17 mouse cellular contexts compared by ENCODE assay signal in the genomic region with DNA sequence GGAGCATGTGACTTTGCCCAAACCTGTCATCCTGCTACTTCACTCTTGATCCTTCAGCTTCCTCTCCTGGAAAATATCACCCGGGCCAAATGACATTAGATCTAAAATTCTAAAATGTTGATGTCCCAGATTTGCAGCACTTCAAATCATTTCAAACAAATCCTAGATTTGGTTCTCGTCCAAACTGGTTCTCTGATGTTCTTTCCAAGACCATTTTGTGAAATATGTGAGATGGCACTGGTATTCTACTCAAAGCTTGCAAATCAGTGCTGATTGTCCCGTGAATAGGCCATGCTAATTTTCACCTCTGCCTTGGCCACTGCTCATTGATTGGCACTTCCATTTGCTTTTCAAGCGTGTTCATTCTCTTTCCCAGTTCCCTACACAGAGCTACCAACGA.
"Had no signal": no experiment of that assay in that cellular context is flagged by ENCODE, and none has a peak within 500 bp of the region (broad histone marks: within the 10 kb centered on the region; RNA-seq: fewer than 3 reads in every experiment).

No protein-coding gene starts in this region.

- DNase-seq: gastrocnemius, adult 2 months; gastrocnemius, postnatal 10 days; gastrocnemius, postnatal 25 days; heart, adult 18-20 months; heart, postnatal 10 days; heart, postnatal 4 days; kidney, adult 11 months; kidney, adult 2 months; kidney, adult 9 months; kidney, postnatal 14 days; kidney, postnatal 36 days; layer of hippocampus, adult 9-11 months; layer of hippocampus, postnatal 36 days; left cerebral cortex, postnatal 4 days had no signal

- ATAC-seq: hindbrain, postnatal 0 days; intestine, embryonic 16.5 days; liver, embryonic 12.5 days had no signal
